Mouse (Mus musculus) 3T3-L1 (cell line): Measurements from ENCODE around the gene Hagh.

Experiments
- DNase-seq: peaks from one replicate; pipeline ENCODE4 v3.0.0-alpha.2; 2015; ENCODE audit warnings: low read depth, low spot score

Hagh gene

DNA sequence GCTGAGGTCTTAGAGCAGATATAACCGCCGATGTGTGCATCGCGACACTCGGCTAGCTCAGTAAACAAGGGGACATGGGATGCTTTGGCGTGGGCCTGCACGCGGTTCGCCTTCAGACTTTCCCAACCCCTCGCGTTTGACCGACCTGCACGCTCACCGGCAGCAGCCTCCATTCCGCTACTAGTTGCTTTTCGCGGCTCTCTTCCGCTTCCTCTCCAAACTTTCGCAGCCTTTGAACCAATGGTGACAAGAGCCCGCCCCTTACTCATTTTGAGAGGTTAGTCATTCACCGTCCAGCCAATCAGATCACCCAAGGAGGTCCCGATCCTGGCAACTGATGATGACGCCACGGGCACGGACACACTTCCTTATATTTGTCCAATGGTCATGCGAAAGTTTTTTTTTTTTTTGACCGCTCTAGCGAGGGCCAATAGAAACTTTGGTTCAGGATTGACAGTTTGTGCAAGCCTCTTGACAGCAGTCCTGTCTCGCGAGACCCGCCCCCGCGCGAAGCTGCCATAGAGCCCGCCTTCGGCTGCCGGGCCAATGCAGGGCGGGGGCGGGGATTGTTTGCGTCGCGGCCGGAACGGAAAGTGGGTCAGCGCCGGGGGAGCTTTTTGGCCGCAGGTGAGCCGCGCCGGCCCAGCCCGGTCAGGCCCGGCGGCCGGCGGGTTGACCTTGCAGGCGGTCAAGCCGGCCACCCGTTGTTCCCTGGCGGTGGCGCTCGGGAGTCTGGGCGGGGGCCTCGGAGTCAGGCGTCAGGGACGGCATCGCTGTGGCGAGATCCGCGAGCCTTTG lies 46.4 kb downstream of the Hagh start, which contains the start of the genes Nubp2 and Spsb3:
Gene Nubp2, minus strand, starts transcription at position 216 of the 798 bp plus-strand sequence.
Gene Spsb3, plus strand, starts transcription at position 510 of the 798 bp plus-strand sequence.
- DNase-seq, result peak; percentile 100

GRCm38 (mm10) chr17:24886932-24887271 lies 47.0 kb downstream of the Hagh start:
- no peak for DNase-seq

DNA sequence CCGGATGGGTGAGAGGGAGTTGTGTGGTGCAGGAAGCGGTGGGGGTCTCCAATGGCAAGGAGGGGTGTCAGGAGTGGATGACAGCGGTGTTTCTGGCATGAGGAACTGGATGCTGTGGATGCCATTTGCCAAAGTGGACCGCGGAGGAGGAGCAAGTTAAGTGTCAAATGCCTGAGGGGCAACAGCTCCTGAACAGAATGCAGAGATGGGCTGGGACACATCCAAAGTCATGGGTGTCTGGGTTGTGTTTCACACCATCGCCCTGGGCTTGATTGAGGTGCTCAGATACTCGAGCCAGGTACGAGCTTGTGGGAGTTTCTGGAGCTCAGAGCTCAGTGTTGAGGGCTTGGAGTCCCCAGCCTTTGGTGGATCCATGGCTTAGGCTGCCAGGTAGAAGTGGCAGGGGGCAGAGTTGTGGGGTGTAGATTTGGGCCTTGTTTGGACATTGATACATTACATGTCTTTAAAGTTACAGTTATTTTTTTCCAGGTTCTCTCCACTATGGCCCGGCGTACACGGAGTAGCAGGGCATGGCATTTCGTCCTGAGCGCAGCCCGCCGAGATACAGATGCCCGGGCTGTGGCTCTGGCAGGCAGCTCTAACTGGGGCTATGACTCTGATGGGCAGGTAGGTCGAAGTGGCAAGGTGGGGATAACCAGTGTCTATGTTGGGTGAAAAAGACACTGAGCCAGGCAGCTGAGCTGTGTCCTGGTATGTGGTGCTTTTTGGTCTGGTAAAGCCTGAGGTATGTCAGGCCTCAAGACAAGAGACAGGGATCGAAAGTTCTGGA lies 47.5 kb downstream of the Hagh start:
- DNase-seq, result peak; percentile 65

GRCm38 (mm10) chr17:24888862-24889261 lies 48.9 kb downstream of the Hagh start:
- no peak for DNase-seq

DNA sequence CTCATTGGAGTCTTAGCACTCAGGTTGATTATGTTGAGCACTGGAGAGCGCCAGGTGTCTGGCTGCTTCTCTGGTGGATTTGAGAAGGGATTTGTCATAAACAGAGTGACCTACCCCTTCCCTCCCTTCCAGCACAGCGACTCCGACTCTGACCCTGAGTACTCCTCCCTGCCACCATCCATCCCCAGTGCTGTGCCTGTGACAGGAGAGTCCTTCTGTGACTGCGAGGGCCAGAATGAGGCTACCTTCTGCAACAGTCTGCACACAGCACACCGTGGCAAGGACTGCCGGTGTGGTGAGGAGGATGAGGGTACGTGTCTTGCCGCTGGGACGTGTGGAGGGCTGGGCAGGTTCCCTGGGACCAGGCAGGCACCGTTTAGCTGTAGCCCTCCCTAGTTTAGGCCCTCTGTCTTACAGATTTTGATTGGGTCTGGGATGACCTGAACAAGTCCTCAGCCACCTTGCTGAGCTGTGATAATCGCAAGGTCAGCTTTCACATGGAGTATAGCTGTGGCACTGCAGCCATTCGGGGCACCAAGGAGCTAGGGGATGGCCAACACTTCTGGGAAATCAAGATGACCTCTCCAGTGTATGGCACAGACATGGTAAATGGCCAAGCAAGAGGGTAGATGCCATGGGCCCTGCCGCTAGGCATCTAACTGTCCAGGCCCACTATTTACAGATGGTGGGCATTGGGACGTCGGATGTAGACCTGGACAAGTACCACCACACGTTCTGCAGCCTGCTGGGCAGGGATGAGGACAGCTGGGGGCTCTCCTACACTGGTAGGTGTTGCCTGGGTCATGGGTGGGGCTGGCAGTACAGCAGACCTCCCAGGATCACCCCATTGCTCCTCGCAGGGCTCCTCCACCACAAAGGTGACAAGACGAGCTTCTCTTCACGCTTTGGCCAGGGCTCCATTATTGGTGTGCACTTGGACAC lies 50.5 kb downstream of the Hagh start:
- no peak for DNase-seq

- no peak for DNase-seq
These were observed 51.4 kb downstream of the Hagh start for GRCm38 (mm10) chr17:24891321-24891720.

- DNase-seq, result no peak
These were observed 52.8 kb downstream of the Hagh start for GRCm38 (mm10) chr17:24892785-24893184.

- DNase-seq, result no peak
These were observed 53.3 kb downstream of the Hagh start for GRCm38 (mm10) chr17:24893276-24893675.

DNA sequence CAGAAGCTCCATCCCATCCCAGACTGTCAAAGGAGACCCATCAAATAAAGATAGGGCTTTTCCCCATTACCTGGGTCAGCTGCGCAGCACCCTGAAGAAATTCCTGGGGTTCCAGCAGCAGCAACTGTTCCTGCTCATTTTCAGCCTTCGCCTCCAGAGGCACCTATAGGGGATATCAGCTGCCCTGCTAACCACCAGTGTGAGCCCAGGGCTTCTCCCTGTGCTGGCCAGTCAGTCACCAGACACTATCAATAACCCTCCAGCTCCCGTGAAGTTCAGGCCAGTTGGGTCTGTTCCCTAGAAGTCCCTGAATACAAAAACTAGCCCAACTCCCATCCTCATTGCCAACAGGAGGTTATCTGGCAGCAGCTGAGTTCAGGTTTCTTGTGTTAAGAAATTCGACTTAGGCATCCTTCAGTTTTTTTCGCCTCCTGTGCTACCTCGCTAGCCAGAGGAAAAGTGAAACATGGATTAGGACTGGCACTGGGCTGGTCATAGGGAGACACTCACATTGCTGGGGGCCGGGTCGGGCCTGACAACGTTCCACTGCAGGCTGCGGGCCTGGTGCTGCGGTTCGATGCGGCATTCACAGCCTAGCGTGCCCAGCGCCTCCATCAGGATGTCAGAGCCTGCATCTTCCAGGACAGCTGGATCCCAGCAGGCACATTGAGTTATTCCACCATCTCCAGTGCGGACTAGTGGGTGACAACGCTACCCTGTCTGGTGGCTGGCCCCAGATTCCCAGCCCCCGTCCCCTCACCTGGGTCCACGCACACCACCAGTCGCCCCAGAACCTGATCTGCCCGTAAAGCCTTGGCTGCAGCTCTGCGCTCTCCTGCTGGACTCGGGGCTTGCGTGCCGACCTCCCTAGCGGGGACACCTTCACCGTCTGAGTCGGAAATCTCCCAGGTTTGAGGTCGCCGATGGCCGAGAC lies 54.4 kb downstream of the Hagh start:
- peak; percentile 52 for DNase-seq

- peak; percentile 92 for DNase-seq
These were observed 55.1 kb downstream of the Hagh start, which contains the start of the genes Eme2 and Mrps34 for GRCm38 (mm10) chr17:24894995-24895547. TSS of gene Eme2 (minus strand) at chr17:24895087. TSS of gene Mrps34 (plus strand) at chr17:24895116.

GRCm38 (mm10) chr17:24895571-24896240 lies 55.8 kb downstream of the Hagh start:
- no peak for DNase-seq

DNA sequence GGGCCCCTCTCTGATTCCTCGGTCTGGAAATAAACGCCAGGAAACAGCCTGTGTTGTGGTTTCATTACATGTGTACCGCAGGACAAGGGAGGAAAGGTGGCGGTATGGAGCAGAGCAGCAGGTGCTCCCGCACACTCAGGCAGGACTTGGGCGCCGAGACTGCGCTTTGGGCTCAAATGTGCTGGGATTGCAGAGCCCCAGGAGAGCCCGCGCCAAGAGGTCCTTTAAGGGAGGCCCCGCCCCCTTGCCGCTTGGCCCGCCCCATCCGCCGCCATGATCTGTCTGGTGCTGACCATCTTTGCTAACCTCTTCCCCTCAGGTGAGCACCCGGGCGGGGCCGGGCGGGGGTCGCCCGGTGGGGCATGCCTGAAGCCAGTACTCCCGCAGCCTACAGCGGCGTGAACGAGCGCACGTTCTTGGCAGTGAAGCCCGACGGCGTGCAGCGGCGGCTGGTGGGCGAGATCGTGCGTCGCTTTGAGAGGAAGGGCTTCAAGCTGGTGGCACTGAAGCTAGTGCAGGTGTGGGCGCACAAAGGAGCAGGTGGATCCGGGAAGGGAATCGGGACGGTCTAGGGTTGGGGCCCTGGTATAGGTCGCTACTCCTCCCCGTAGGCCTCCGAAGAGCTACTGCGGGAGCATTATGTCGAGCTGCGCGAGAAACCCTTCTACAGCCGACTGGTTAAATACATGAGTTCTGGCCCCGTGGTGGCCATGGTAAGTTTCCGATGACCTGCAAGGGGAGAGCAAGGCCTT lies 56.5 kb downstream of the Hagh start, which contains the start of gene Nme3:
Gene Nme3, plus strand, starts transcription at position 260 of the 752 bp plus-strand sequence.
- peak; percentile 82 for DNase-seq

DNA sequence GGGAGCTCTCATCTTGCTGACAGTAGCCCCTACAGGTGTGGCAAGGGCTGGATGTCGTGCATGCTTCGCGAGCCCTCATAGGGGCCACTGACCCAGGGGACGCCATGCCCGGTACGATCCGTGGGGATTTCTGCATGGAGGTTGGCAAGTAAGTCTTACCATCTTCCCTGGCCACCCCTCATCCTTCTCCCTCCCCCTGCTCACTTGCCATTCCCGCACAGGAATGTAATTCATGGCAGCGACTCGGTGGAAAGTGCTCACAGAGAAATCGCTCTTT lies 57.0 kb downstream of the Hagh start:
- DNase-seq, result no peak

GRCm38 (mm10) chr17:24897600-24897999 lies 57.7 kb downstream of the Hagh start:
- DNase-seq, result no peak

- no peak for DNase-seq
These were observed 58.3 kb downstream of the Hagh start for GRCm38 (mm10) chr17:24898041-24898854.

- no peak for DNase-seq
These were observed 59.2 kb downstream of the Hagh start for GRCm38 (mm10) chr17:24899153-24899552.

GRCm38 (mm10) chr17:24900014-24900413 lies 60.1 kb downstream of the Hagh start:
- DNase-seq, result no peak

- DNase-seq, result no peak
These were observed 62.2 kb downstream of the Hagh start for GRCm38 (mm10) chr17:24902124-24902523.
